Mouse (Mus musculus): ENCODE results near the gene Tpsg1.

GRCm38 (mm10) chr17:25338218-25338617, 30.9 kb upstream of the Tpsg1 start:
- TF ChIP-seq POLR2A (IDR thresholded peaks at IDR 0.05; ENCODE audit: borderline replicate concordance, low read depth, low read length) (no peak), CTCF (IDR thresholded peaks at IDR 0.05; ENCODE audit: low read depth, low read length) (no peak)
